Mouse (Mus musculus): ENCODE measurements around the gene Kdelr1.

The Kdelr1 gene

GRCm38 (mm10) chr7:45916056-45917003, 43.8 kb downstream of the Kdelr1 start:
- DNase-seq (ENCODE audit: extremely low read depth, low read depth, low spot score), result no peak

GRCm38 (mm10) chr7:45917004-45917704, 44.6 kb downstream of the Kdelr1 start:
- DNase-seq (ENCODE audit: extremely low read depth, low read depth, low spot score), result no peak

- no peak for DNase-seq (ENCODE audit: extremely low read depth, low read depth, low spot score)
Measured at GRCm38 (mm10) chr7:45917926-45918325, 45.4 kb downstream of the Kdelr1 start.

GRCm38 (mm10) chr7:45919083-45919671, 46.6 kb downstream of the Kdelr1 start:
- DNase-seq (ENCODE audit: extremely low read depth, low read depth, low spot score), result no peak

GRCm38 (mm10) chr7:45919761-45920160, 47.2 kb downstream of the Kdelr1 start:
- no peak for DNase-seq (ENCODE audit: extremely low read depth, low read depth, low spot score)

GRCm38 (mm10) chr7:45920583-45921241, 48.1 kb downstream of the Kdelr1 start:
- DNase-seq (ENCODE audit: extremely low read depth, low read depth, low spot score), result no peak

GRCm38 (mm10) chr7:45921242-45921621, 48.7 kb downstream of the Kdelr1 start, which contains the start of gene Emp3:
Gene Emp3, minus strand, starts transcription at chr7:45921404.
- DNase-seq (ENCODE audit: extremely low read depth, low read depth, low spot score), result no peak

- DNase-seq (ENCODE audit: extremely low read depth, low read depth, low spot score), result no peak
Measured at GRCm38 (mm10) chr7:45921950-45922600, 49.5 kb downstream of the Kdelr1 start.

- peak; percentile 25 for DNase-seq (ENCODE audit: extremely low read depth, low read depth, low spot score)
Measured at GRCm38 (mm10) chr7:45922928-45923761, 50.6 kb downstream of the Kdelr1 start.

- DNase-seq (ENCODE audit: extremely low read depth, low read depth, low spot score), result no peak
Measured at GRCm38 (mm10) chr7:45923762-45924428, 51.3 kb downstream of the Kdelr1 start, which contains the start of gene Ccdc114. Gene Ccdc114, plus strand, starts transcription at chr7:45924072.

- no peak for DNase-seq (ENCODE audit: extremely low read depth, low read depth, low spot score)
Measured at GRCm38 (mm10) chr7:45924429-45924816, 51.9 kb downstream of the Kdelr1 start.

GRCm38 (mm10) chr7:45928626-45929295, 56.2 kb downstream of the Kdelr1 start:
- no peak for DNase-seq (ENCODE audit: extremely low read depth, low read depth, low spot score)

- no peak for DNase-seq (ENCODE audit: extremely low read depth, low read depth, low spot score)
Measured at GRCm38 (mm10) chr7:45929688-45930087, 57.1 kb downstream of the Kdelr1 start.

Data from fat pad, adult 2 months (tissue).